Mouse (Mus musculus): ENCODE results near the gene Nsrp1. TPM values are rescaled to one million over a fixed set of nuclear protein-coding genes. Genes with fewer than 3 reads are reported as not detected.
A peak's percentile ranks its signal among the peaks of the same experiment; 100 is the strongest.

Gene Nsrp1
- polyA plus RNA-seq, 1 experiment from 2014 or later: 57.0 TPM

- H3K4me3 ChIP-seq (replicated peaks; ENCODE audit: low read length): no peak overlapping the region
- H3K27me3 ChIP-seq (ENCODE audit: control insufficient read depth, insufficient read depth, low read length): peaks cover 4% of the 10 kb centered on the region; the same call in 1 of the 2 replicates
- 64% methylated on average over 3 of the region's 3 CpGs for WGBS
- no peak overlapping the region for H3K4me2 ChIP-seq (ENCODE audit: low read depth, low read length)
- no peak overlapping the region for H3K9ac ChIP-seq (ENCODE audit: low read length)
- H3K36me3 ChIP-seq (ENCODE audit: control insufficient read depth, insufficient read depth, low read length): no peaks in the 10 kb centered on the region
- H3K4me1 ChIP-seq (ENCODE audit: control insufficient read depth, insufficient read depth, low read length): 0 out of 2 replicates have a peak, but pooled peaks cover 2% of the 10 kb centered on the region
- H3K27ac ChIP-seq (ENCODE audit: low read length): no peak overlapping the region
- H3K9me3 ChIP-seq (replicated peaks; ENCODE audit: control insufficient read depth, low read length): no peaks in the 10 kb centered on the region
- ATAC-seq (ENCODE audit: insufficient read depth, low FRiP score): no peak
These were observed 18.3 kb upstream of the Nsrp1 start for GRCm38 (mm10) chr11:77096581-77096980.

GRCm38 (mm10) chr11:77095206-77095605, 17.0 kb upstream of the Nsrp1 start:
- H3K4me1 ChIP-seq (ENCODE audit: control insufficient read depth, insufficient read depth, low read length): 0 out of 2 replicates have a peak, but pooled peaks cover 2% of the 10 kb centered on the region
- 61% methylated on average over 10 of the region's 10 CpGs for WGBS
- no peak overlapping the region for H3K4me3 ChIP-seq (replicated peaks; ENCODE audit: low read length)
- no peak overlapping the region for H3K9ac ChIP-seq (ENCODE audit: low read length)
- H3K27ac ChIP-seq (ENCODE audit: low read length): no peak overlapping the region
- H3K36me3 ChIP-seq (ENCODE audit: control insufficient read depth, insufficient read depth, low read length): no peaks in the 10 kb centered on the region
- no peak overlapping the region for H3K4me2 ChIP-seq (ENCODE audit: low read depth, low read length)
- no peaks in the 10 kb centered on the region for H3K9me3 ChIP-seq (replicated peaks; ENCODE audit: control insufficient read depth, low read length)
- ATAC-seq (ENCODE audit: insufficient read depth, low FRiP score): no peak
- H3K27me3 ChIP-seq (ENCODE audit: control insufficient read depth, insufficient read depth, low read length): peaks cover 4% of the 10 kb centered on the region; the same call in 1 of the 2 replicates

- H3K27ac ChIP-seq (ENCODE audit: low read length): no peak overlapping the region
- no peak overlapping the region for H3K4me2 ChIP-seq (ENCODE audit: low read depth, low read length)
- WGBS: 36% methylated on average over 8 of the region's 8 CpGs
These were observed 15.9 kb upstream of the Nsrp1 start for GRCm38 (mm10) chr11:77094136-77094535.

GRCm38 (mm10) chr11:77093208-77093607, 15.0 kb upstream of the Nsrp1 start:
- Histone ChIP-seq H3K27me3 (ENCODE audit: control insufficient read depth, insufficient read depth, low read length) (no peaks in the 10 kb centered on the region), H3K36me3 (ENCODE audit: control insufficient read depth, insufficient read depth, low read length) (no peaks in the 10 kb centered on the region), H3K9me3 (replicated peaks; ENCODE audit: control insufficient read depth, low read length) (no peaks in the 10 kb centered on the region), H3K4me3 (replicated peaks; ENCODE audit: low read length) (peak overlapping the region; percentile 30), H3K4me1 (ENCODE audit: control insufficient read depth, insufficient read depth, low read length) (0 out of 2 replicates have a peak, but pooled peaks cover 2% of the 10 kb centered on the region), H3K9ac (ENCODE audit: low read length) (0 out of 2 replicates have a peak overlapping the region, but pooled peaks have one; percentile 23), H3K4me2 (ENCODE audit: low read depth, low read length) (peak overlapping the region; percentile 46), H3K27ac (ENCODE audit: low read length) (no peak overlapping the region)
- no peak for ATAC-seq (ENCODE audit: insufficient read depth, low FRiP score)
- 2% methylated on average over 11 of the region's 11 CpGs for WGBS

More at GRCm38 (mm10) chr11:77094136-77094535, 15.9 kb upstream of the Nsrp1 start:
- Histone ChIP-seq H3K9me3 (replicated peaks; ENCODE audit: control insufficient read depth, low read length) (no peaks in the 10 kb centered on the region), H3K27me3 (ENCODE audit: control insufficient read depth, insufficient read depth, low read length) (peaks cover under 1% of the 10 kb centered on the region; the same call in 1 of the 2 replicates), H3K4me1 (ENCODE audit: control insufficient read depth, insufficient read depth, low read length) (0 out of 2 replicates have a peak, but pooled peaks cover 2% of the 10 kb centered on the region), H3K9ac (ENCODE audit: low read length) (no peak overlapping the region), H3K36me3 (ENCODE audit: control insufficient read depth, insufficient read depth, low read length) (no peaks in the 10 kb centered on the region), H3K4me3 (replicated peaks; ENCODE audit: low read length) (no peak overlapping the region)
- ATAC-seq (ENCODE audit: insufficient read depth, low FRiP score): no peak

- H3K9me3 ChIP-seq (replicated peaks; ENCODE audit: control insufficient read depth, low read length): no peaks in the 10 kb centered on the region
- H3K9ac ChIP-seq (ENCODE audit: low read length): no peak overlapping the region
- no peaks in the 10 kb centered on the region for H3K27me3 ChIP-seq (ENCODE audit: control insufficient read depth, insufficient read depth, low read length)
- no peak overlapping the region for H3K27ac ChIP-seq (ENCODE audit: low read length)
- no peak overlapping the region for H3K4me3 ChIP-seq (replicated peaks; ENCODE audit: low read length)
- no peaks in the 10 kb centered on the region for H3K36me3 ChIP-seq (ENCODE audit: control insufficient read depth, insufficient read depth, low read length)
- ATAC-seq (ENCODE audit: insufficient read depth, low FRiP score): no peak
- 57% methylated on average over 2 of the region's 2 CpGs for WGBS
- 0 out of 2 replicates have a peak, but pooled peaks cover 2% of the 10 kb centered on the region for H3K4me1 ChIP-seq (ENCODE audit: control insufficient read depth, insufficient read depth, low read length)
- H3K4me2 ChIP-seq (ENCODE audit: low read depth, low read length): no peak overlapping the region
These were observed 10.9 kb upstream of the Nsrp1 start for GRCm38 (mm10) chr11:77089162-77089561.

- Histone ChIP-seq H3K4me2 (ENCODE audit: low read depth, low read length) (no peak overlapping the region), H3K27ac (ENCODE audit: low read length) (no peak overlapping the region), H3K4me1 (ENCODE audit: control insufficient read depth, insufficient read depth, low read length) (no peaks in the 10 kb centered on the region), H3K9me3 (replicated peaks; ENCODE audit: control insufficient read depth, low read length) (no peaks in the 10 kb centered on the region), H3K4me3 (replicated peaks; ENCODE audit: low read length) (no peak overlapping the region), H3K36me3 (ENCODE audit: control insufficient read depth, insufficient read depth, low read length) (no peaks in the 10 kb centered on the region), H3K27me3 (ENCODE audit: control insufficient read depth, insufficient read depth, low read length) (no peaks in the 10 kb centered on the region), H3K9ac (ENCODE audit: low read length) (no peak overlapping the region)
- 77% methylated on average over 2 of the region's 2 CpGs for WGBS
- no peak for ATAC-seq (ENCODE audit: insufficient read depth, low FRiP score)
These were observed 8.8 kb upstream of the Nsrp1 start for GRCm38 (mm10) chr11:77087004-77087403.

- Histone ChIP-seq H3K36me3 (ENCODE audit: control insufficient read depth, insufficient read depth, low read length) (no peaks in the 10 kb centered on the region), H3K4me1 (ENCODE audit: control insufficient read depth, insufficient read depth, low read length) (no peaks in the 10 kb centered on the region), H3K4me3 (replicated peaks; ENCODE audit: low read length) (no peak overlapping the region), H3K9me3 (replicated peaks; ENCODE audit: control insufficient read depth, low read length) (no peaks in the 10 kb centered on the region), H3K27me3 (ENCODE audit: control insufficient read depth, insufficient read depth, low read length) (0 out of 2 replicates have a peak, but pooled peaks cover 3% of the 10 kb centered on the region), H3K9ac (ENCODE audit: low read length) (no peak overlapping the region), H3K27ac (ENCODE audit: low read length) (no peak overlapping the region), H3K4me2 (ENCODE audit: low read depth, low read length) (no peak overlapping the region)
- ATAC-seq (ENCODE audit: insufficient read depth, low FRiP score): no peak
- WGBS: 51% methylated on average over 5 of the region's 5 CpGs
These were observed 5.9 kb upstream of the Nsrp1 start for GRCm38 (mm10) chr11:77084001-77084682.

GRCm38 (mm10) chr11:77079361-77079760, 1.1 kb upstream of the Nsrp1 start:
- Histone ChIP-seq H3K9me3 (replicated peaks; ENCODE audit: control insufficient read depth, low read length) (no peaks in the 10 kb centered on the region), H3K4me1 (ENCODE audit: control insufficient read depth, insufficient read depth, low read length) (no peaks in the 10 kb centered on the region), H3K36me3 (ENCODE audit: control insufficient read depth, insufficient read depth, low read length) (no peaks in the 10 kb centered on the region), H3K27ac (ENCODE audit: low read length) (no peak overlapping the region), H3K27me3 (ENCODE audit: control insufficient read depth, insufficient read depth, low read length) (0 out of 2 replicates have a peak, but pooled peaks cover 3% of the 10 kb centered on the region), H3K9ac (ENCODE audit: low read length) (no peak overlapping the region), H3K4me3 (replicated peaks; ENCODE audit: low read length) (no peak overlapping the region), H3K4me2 (ENCODE audit: low read depth, low read length) (no peak overlapping the region)
- WGBS: 97% methylated on average over 1 of the region's 1 CpGs
- ATAC-seq (ENCODE audit: insufficient read depth, low FRiP score): no peak

- ATAC-seq (ENCODE audit: insufficient read depth, low FRiP score): 0 out of 2 replicates have a peak, but pooled peaks have one; percentile 34
- Histone ChIP-seq H3K27me3 (ENCODE audit: control insufficient read depth, insufficient read depth, low read length) (0 out of 2 replicates have a peak, but pooled peaks cover 3% of the 10 kb centered on the region), H3K4me3 (replicated peaks; ENCODE audit: low read length) (peak overlapping the region; percentile 94), H3K4me1 (ENCODE audit: control insufficient read depth, insufficient read depth, low read length) (no peaks in the 10 kb centered on the region), H3K27ac (ENCODE audit: low read length) (peak overlapping the region; percentile 81), H3K9me3 (replicated peaks; ENCODE audit: control insufficient read depth, low read length) (no peaks in the 10 kb centered on the region), H3K36me3 (ENCODE audit: control insufficient read depth, insufficient read depth, low read length) (peaks cover 7% of the 10 kb centered on the region; the same call in 1 of the 2 replicates), H3K9ac (ENCODE audit: low read length) (peak overlapping the region; percentile 88), H3K4me2 (ENCODE audit: low read depth, low read length) (peak overlapping the region; percentile 91)
- 3% methylated on average over 16 of the region's 16 CpGs for WGBS
These were observed 443 bp downstream of the Nsrp1 start for GRCm38 (mm10) chr11:77077792-77078191.

All from stomach, embryonic 16.5 days (tissue).